Mouse (Mus musculus): ENCODE measurements around the gene Stt3b. TPM values are rescaled to one million over a fixed set of nuclear protein-coding genes. Genes with fewer than 3 reads are reported as not detected.

Stt3b gene
- total RNA-seq, 4 experiments from 2014 or later, result 48.7 to 53.5 (median 50.0) TPM

DNA sequence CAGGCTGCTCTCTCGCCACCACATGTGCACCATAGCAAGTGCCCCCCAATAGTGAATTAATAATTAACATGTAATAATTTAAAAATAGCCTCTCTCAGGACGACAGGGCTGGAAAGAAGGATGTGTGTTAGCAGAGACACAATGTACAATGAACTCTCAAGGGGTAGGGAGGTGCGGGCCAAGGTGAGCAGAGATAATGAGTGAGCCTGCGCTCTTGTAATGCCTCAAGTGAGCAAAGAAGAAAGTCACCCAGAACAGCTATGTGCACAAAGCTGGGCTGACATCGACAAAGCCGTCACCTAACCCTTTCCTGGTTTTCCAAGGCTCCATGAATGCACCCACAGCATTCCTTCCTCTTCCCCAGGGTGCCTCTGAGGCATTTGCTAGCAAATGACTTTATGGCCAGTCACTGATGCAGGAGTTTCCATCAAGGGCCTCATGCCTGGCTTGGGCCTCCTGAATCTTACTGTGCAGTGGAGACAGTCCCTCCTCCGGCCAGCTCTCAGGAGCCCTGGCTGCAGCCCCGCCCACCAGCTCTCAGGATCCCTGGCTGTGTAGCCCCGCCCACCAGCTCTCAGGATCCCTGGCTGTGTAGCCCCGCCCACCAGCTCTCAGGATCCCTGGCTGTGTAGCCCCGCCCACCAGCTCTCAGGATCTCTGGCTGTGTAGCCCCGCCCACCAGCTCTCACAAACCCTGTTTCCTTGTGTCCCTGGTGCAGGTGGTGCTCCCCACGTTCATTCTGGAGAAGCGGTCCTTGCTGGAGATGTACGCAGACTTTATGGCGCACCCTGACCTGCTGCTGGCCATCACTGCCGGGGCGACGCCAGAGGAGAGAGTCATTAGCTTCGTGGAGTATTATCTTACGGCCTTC is 94.2 kb downstream of the Stt3b start:
- DNase-seq (ENCODE audit: low spot score), result no peak

DNA sequence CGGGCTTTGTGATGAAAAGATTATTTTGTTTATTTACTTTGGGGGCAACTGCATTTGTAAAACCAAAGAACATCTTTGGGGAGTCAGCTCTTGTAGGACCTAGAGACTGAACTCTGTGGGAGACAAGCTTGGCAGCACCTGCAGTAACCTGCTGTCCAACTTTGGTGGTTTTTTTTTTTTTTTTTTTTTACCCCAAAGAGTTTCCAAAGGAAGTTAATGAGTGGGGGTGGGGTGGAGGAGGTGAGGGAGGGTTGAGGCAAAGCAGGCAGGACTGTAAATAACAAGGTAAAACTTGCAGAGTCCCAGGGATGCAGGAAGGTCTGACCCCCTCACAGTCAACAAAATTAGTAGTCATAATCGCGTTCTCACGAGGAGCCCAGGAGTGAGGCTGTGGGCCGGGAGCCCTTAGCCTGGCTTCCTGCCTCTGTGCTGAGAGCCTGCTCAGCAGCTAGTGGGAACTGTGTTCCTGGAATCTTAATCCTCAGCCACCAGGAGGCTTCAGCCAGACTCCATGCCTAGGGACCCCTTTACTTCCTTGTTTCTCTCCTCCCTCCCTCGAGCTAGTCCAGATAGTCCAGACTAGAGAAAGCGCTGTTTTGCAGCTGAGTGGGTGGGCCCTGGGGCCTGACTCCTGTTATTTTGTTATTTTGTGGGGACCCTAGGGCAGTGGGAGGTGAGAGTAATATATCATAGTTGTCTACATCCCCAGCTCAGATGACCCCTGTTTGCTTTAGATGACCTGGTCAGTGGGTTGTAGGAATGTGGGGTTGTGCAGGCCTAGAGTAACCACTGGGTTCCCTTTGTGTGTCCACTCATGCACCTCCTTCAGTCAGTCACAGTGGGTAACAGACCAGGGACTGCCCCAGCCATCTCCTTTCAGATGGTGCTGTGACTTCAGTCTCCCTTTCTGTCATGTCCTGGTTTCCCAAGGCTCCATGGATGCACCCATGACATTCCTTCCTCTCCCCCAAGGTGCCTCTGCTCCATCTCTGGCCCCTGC is 95.3 kb downstream of the Stt3b start:
- DNase-seq (ENCODE audit: low spot score), result no peak

DNA sequence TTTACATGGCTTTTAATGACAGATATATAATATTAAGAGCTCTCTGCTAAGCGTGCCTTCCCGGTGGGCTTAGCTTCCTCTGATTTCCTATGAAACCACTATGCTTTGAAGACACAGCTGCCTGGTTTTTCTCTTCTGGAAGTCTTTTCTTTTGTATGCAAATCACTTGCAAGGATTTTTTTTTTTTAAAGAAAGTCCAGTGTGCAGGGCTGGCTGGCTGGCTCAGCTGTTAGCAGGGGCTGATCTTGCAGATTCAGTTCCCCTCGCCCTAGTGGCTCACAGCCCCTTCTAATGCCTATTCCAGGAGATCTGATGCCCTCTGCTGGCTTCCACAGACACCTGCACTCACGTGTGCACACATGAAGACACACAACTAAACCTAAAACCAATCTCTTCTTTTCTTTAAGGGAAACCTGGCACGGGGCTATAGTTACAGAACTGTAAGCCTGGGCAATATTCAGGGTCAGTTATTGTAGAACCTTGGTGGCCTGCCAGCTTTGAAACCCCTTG is 96.4 kb downstream of the Stt3b start:
- DNase-seq (ENCODE audit: low spot score), result no peak

DNA sequence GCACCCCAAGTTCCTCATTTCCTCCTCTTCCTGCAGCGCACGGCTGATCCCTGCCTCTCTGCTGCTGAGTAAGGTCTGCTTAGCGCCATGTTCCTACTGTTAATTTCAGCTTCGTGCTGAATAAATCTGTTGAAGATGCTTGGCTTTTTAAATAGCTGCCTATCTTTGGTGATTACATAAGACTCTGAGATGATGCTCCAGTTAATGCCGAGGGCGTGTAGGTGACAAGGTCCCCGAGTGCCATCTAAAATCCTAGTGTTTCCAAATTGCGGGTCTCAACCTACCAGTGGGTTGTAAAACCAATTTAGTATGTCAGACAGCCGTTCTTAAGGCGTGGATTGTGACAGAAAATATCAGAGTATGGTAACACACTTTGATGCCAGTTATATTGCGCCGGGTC is 99.7 kb downstream of the Stt3b start:
- DNase-seq (ENCODE audit: low spot score), result no peak

DNA sequence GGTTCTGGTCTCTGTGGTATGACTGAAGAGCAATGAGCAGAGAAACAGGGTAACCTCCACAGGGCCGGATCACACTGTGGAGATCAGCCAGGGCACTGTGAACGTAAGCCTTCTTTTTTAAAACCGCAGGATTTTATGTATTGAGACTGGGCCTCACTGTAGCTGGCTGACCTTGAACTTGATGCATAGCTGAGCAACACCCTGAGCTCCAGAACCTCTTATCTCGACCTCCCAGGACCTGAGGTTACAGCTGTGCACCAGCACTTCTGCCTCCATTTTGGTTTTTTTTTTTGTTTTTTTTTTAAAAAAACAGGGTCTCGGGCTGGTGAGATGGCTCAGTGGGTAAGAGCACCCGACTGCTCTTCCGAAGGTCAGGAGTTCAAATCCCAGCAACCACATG is 100.5 kb downstream of the Stt3b start:
- DNase-seq (ENCODE audit: low spot score), result no peak

DNA sequence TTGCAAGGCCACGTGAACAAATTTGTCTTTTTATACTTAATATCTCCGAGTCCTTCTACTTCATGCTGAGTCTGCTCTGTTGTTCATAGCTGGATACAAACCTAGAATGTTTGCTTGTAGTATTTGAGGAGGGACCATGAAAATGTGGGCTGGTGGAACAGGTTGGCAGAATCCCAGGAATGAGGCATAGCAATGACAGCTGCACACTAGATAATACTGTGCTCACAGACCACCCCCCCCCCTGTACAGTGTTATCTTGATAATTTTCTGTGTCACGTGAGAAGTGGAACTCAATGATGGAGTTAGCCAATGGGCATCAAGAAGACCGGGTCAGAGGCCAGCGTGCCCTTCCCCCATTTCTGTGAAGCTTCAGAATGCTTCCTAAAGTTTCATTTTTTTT is 104.0 kb downstream of the Stt3b start:
- no peak for DNase-seq (ENCODE audit: low spot score)

DNA sequence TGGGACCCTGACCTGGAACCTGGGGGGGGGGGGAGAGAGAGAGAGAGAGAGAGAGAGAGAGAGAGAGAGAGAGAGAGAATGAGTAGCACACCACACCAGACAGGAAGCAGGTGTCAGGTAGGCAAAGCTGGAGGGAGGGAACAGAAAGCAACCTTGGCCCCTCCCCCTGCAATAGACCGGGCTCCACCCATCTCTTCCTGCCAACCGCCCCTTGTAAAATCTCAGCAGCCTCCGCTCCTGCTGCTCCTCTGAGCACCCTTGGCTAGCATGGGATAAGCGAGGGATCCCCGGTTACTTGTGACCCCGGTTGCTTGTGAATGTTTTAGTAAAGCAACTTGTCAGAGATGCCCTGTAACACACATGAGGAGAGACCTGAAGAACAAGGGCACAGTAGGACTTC is 104.7 kb downstream of the Stt3b start:
- no peak for DNase-seq (ENCODE audit: low spot score)

DNA sequence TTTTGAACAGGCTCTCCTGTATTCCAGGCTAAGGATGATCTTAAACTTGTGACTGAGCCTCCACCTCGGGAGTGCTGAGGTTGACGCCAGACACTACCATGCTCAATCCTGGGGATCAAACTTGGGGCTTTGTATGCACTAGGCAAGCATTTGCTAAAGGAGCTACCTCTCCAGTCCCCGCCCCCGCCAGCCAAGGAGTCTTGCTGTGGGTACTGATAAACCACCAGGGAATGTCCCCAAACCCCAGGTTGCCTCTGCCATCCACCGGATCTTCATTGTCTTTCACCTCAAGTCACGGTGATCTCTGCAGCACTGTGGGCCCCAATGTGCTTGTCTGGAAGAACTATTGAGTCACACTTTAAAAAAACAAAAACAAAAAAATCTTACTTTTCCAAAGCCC is 107.1 kb downstream of the Stt3b start:
- DNase-seq (ENCODE audit: low spot score), result no peak

DNA sequence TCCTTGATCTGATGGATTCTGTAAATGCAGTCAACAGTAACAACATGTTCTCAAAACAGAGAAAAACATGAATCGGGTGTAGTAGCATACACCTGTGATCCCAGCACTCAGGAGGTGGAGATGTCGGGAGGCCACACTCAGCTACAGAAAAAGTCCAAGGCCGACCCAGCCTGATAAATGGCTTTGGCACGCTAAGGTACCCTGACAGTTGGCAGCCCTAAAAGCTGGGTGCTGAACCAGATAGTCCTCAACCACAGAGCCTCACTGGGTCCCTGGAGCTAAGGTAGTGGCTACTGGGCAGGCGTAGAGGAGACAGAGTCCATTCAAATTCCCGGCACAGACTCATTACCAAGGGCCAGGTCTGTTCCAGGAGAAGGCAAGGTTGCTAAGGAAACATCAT is 109.0 kb downstream of the Stt3b start:
- no peak for DNase-seq (ENCODE audit: low spot score)

DNA sequence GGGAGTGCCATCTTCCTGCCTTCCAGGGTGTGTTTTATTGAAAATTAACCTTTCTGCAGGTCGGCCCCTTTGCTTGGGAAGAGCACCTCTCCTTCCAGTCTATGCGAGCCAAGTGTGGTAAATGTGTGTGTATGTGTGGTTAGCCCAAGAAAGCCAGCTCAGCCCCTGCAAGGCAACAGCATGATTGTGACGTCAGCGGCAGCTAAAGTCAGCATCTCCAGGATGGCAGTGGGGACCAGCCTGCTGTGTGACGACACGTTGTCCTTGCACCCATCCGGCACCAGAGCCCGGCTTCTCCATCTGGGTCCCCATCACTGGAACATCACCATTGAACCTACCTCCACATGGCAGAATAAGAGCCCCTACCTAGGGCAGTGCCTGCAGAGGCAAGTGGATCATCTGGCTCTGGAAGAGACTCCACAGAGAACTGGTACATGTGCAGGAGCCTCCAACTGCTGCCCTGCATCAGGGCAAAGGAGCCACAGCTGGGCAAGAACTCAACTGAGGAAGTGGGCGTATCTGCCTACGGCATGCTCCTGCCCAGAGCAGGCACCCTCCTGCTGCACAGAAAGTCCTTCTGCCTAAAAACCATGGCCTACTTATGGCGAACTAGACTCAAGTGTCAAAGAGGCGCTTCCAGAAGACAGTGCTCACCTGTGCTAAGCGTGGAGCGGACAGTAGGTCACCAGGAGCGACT is 109.9 kb downstream of the Stt3b start:
- no peak for DNase-seq (ENCODE audit: low spot score)

DNA sequence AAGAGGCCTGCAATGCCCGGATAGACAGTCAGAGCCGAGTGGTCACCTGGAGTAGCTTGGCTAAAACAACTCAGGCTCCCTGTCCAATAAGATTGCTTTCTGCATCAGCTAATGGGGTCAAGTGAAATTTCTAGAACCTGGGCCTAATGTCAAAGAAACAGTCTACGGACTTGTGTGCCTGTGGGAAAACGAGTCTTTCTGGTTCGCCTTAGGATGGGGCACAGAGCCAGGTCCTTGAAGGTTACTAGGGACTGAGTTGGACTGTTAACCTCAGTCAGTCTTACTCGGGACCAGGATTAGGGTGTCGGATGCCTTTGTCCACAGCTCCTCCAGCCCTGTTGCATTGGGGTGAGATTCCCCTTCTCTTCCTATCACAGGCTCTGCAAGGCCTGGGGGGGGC is 113.1 kb downstream of the Stt3b start:
- DNase-seq (ENCODE audit: low spot score), result no peak

DNA sequence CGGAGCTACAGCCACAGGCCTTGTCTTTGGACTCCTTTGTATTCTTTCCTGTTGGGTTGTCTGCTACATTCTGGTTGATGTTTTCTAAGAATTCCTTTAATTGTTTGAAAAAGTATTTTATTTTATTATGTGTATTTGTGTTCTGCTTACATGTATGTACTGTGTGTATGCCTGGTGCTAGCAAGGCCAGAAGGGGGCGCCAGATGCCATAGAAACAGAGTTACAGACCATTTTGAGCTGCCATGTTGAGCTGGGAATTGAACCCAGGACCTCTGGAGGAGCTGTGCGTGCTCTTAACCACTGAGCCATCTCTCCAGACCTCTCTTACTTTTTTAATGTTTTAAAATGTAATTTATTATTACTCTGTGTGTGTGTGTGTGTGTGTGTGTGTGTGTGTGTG is 117.3 kb downstream of the Stt3b start:
- no peak for DNase-seq (ENCODE audit: low spot score)

Measured in heart, adult 8-10 months (tissue).